Mouse (Mus musculus): ENCODE results near the gene Gm42417. TPM values are rescaled to one million over a fixed set of nuclear protein-coding genes. Genes with fewer than 3 reads are reported as not detected.

Gm42417 gene
- polyA plus RNA-seq, 1 experiment = not detected

DNA sequence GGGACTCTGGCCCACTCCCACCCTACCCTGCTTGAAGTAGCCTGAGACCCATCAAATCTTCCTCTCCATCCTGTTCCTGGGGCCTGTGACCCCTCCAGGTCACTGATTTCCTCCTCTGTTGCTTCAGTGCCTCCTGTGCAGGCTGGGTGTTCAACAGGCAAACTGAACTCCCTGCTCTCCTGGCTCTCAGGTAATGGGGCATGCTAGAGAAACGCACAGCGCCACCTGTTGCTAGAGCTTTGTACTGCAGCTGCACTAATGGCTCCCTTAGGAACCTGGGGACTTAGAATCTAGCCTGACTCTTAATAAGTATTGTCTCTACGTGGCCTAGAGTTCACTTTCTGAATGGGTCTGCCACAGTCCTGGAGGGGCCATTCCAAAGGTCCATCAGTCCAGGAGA, 38.0 kb downstream of the Gm42417 start:
- H3K4me1 ChIP-seq (ENCODE audit: control insufficient read depth, insufficient read depth, insufficient read length) = no peaks in the 10 kb centered on the region
- TF ChIP-seq POLR2A (IDR thresholded peaks at IDR 0.05; ENCODE audit: low read depth, low read length) (no peak), CTCF (IDR thresholded peaks at IDR 0.05; ENCODE audit: extremely low read depth, insufficient read depth, insufficient read length, insufficient replicate concordance) (peak; percentile 87; the same call in 1 of the 2 replicates)
- no peaks in the 10 kb centered on the region for H3K27me3 ChIP-seq (ENCODE audit: control insufficient read depth, insufficient read depth, low read length)
- H3K36me3 ChIP-seq (ENCODE audit: control insufficient read depth, insufficient read depth, low read length) = peaks cover 10% of the 10 kb centered on the region
- 4% methylated on average over 3 of the region's 3 CpGs for WGBS
- no peak overlapping the region for H3K27ac ChIP-seq (ENCODE audit: insufficient read depth, low read length)
- peak; percentile 53 to 79 for DNase-seq (ENCODE audit: low read depth in 1 of 2, low spot score in 2 of 2)
- H3K4me3 ChIP-seq (ENCODE audit: extremely low read depth, insufficient read depth, insufficient read length) = no peak overlapping the region

DNA sequence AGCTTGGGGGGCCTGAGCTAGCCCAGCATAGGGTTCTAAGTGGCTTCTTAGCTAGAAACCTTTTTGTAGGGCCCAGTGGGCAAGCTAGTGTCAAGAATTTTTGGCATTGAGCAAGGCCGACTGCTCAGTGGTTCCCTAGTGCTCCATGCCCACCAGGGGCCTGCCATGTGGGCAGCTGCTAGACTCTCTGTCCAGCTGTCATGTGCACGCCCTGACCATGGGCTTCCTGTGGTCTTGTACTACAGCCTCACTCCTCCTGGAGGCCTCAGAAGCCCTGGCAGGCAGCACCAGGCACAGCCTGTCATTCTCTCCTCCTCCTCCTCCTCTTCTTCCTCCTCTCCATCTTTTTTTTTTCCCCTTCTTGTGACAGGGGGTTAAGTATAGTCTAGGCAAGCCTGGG, 41.9 kb downstream of the Gm42417 start:
- Histone ChIP-seq H3K4me1 (ENCODE audit: control insufficient read depth, insufficient read depth, insufficient read length) (no peaks in the 10 kb centered on the region), H3K27me3 (ENCODE audit: control insufficient read depth, insufficient read depth, low read length) (no peaks in the 10 kb centered on the region), H3K36me3 (ENCODE audit: control insufficient read depth, insufficient read depth, low read length) (peaks cover 10% of the 10 kb centered on the region), H3K4me3 (ENCODE audit: extremely low read depth, insufficient read depth, insufficient read length) (no peak overlapping the region), H3K27ac (ENCODE audit: insufficient read depth, low read length) (no peak overlapping the region)
- no peak for TF ChIP-seq CTCF (IDR thresholded peaks at IDR 0.05; ENCODE audit: extremely low read depth, insufficient read depth, insufficient read length, insufficient replicate concordance)
- no peak for TF ChIP-seq POLR2A (IDR thresholded peaks at IDR 0.05; ENCODE audit: low read depth, low read length)
- WGBS = 85% methylated on average over 2 of the region's 2 CpGs
- DNase-seq (ENCODE audit: low read depth in 1 of 2, low spot score in 2 of 2) = no peak

DNA sequence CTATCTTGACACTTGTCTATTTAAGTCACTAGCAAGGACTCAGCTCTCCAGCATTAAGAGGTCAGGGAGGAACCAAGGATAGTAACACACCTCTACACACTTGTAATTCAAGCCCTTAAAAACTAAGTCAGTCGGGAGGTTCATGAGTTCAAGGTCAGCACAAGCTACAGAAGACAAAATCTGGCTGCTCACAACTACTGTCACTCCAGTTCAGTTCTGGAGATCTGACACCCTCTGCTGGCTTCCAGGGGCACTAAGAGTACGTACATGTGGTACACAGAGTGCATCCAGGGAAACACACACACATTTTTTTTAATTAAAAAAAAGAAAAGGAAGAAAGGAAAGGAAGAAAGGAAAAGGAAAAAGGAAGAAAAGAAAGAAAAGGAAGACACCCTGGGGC, 42.5 kb downstream of the Gm42417 start:
- no peak overlapping the region for H3K27ac ChIP-seq (ENCODE audit: insufficient read depth, low read length)
- DNase-seq (ENCODE audit: low read depth in 1 of 2, low spot score in 2 of 2) = no peak
- 76% methylated on average over 2 of the region's 2 CpGs for WGBS

DNA sequence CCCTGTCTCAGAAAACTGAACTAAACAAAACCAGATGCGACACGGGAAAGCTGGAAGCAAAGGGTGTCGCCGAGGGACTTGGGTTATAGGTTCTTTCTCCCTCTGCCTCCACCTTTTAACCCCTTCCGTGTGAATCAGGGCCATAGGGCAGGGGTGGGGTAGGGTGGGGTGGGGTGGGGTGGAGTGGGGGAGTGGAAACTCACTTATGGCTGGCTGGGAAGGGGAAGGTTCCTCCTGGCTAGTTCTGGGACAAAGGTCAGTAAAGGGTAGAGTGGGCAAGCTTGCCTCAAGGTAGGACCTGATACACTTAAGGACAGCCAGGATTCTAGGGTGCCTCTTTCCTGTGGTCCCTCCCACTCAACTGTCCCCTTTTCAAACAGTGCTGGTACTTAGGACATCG, 45.9 kb downstream of the Gm42417 start:
- Histone ChIP-seq H3K27me3 (ENCODE audit: control insufficient read depth, insufficient read depth, low read length) (no peaks in the 10 kb centered on the region), H3K4me1 (ENCODE audit: control insufficient read depth, insufficient read depth, insufficient read length) (no peaks in the 10 kb centered on the region), H3K4me3 (ENCODE audit: extremely low read depth, insufficient read depth, insufficient read length) (no peak overlapping the region), H3K36me3 (ENCODE audit: control insufficient read depth, insufficient read depth, low read length) (peaks cover 2% of the 10 kb centered on the region; the same call in 1 of the 2 replicates), H3K27ac (ENCODE audit: insufficient read depth, low read length) (no peak overlapping the region)
- TF ChIP-seq CTCF (IDR thresholded peaks at IDR 0.05; ENCODE audit: extremely low read depth, insufficient read depth, insufficient read length, insufficient replicate concordance) (no peak), POLR2A (IDR thresholded peaks at IDR 0.05; ENCODE audit: low read depth, low read length) (no peak)
- no peak for DNase-seq (ENCODE audit: low read depth in 1 of 2, low spot score in 2 of 2)
- WGBS = 92% methylated on average over 6 of the region's 6 CpGs

More for the DNA sequence above, 42.5 kb downstream of the Gm42417 start:
- H3K4me3 ChIP-seq (ENCODE audit: extremely low read depth, insufficient read depth, insufficient read length) = no peak overlapping the region
- H3K36me3 ChIP-seq (ENCODE audit: control insufficient read depth, insufficient read depth, low read length) = peaks cover 10% of the 10 kb centered on the region
- no peak for TF ChIP-seq CTCF (IDR thresholded peaks at IDR 0.05; ENCODE audit: extremely low read depth, insufficient read depth, insufficient read length, insufficient replicate concordance)
- TF ChIP-seq POLR2A (IDR thresholded peaks at IDR 0.05; ENCODE audit: low read depth, low read length) = no peak
- no peaks in the 10 kb centered on the region for H3K27me3 ChIP-seq (ENCODE audit: control insufficient read depth, insufficient read depth, low read length)
- no peaks in the 10 kb centered on the region for H3K4me1 ChIP-seq (ENCODE audit: control insufficient read depth, insufficient read depth, insufficient read length)

DNA sequence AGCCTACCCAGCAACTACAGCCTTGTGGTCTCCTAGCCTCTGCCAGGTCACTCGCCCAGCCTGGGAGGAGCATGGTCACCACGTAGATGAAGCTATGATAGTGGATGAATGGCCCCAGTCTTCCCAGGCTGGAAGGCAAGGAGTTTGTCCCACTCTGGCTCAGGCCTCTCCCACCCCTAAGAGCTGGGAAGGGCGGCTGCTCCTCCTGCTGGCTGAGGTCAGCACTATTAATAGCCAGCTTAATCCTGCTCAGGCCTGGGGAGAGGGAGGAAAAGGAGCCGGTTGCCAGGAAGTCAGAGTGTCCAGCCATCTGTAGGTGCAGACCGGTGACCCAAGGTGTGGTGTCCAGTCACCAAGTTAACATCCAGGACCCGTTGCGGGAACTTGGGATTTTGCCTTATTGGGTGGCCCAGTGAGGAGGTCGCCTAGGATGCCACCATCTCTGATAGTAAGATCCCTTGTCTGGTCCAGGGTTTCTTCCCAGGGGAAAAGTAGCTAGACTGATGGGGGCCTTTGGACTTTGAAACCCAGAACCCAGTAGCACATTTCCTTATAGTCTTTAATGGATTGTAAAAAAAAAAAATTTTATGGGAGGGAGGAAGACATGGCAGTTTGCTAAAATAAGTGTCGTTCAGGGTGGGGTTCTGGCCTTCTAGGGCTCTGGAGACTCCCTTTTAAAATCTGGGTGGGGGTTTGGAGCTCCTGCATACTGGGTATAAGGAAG, 46.7 kb downstream of the Gm42417 start:
- Histone ChIP-seq H3K36me3 (ENCODE audit: control insufficient read depth, insufficient read depth, low read length) (no peaks in the 10 kb centered on the region), H3K4me3 (ENCODE audit: extremely low read depth, insufficient read depth, insufficient read length) (no peak overlapping the region), H3K4me1 (ENCODE audit: control insufficient read depth, insufficient read depth, insufficient read length) (no peaks in the 10 kb centered on the region), H3K27ac (ENCODE audit: insufficient read depth, low read length) (no peak overlapping the region), H3K27me3 (ENCODE audit: control insufficient read depth, insufficient read depth, low read length) (no peaks in the 10 kb centered on the region)
- WGBS = 78% methylated on average over 9 of the region's 9 CpGs
- DNase-seq (ENCODE audit: low read depth in 1 of 2, low spot score in 2 of 2) = no peak
- TF ChIP-seq CTCF (IDR thresholded peaks at IDR 0.05; ENCODE audit: extremely low read depth, insufficient read depth, insufficient read length, insufficient replicate concordance) (no peak), POLR2A (IDR thresholded peaks at IDR 0.05; ENCODE audit: low read depth, low read length) (no peak)

DNA sequence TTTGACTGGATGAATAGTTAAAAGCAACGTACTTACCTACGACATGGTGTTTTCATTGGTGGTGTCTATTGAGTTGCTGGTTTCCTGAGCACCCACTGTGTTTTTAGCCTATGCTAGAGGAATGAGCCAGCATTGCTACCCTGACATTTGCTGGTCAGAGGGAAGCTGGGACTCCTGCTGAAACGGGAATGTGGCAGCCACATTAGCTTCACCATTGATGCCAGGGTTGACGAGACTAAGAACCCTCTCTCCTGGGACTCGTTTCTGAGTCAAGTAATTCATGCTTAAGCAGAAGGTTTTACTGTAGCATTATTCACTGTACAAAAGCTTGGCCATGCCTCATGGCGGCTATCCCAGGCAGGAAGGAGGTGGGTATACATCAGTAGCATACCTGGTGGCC, 49.6 kb downstream of the Gm42417 start:
- Histone ChIP-seq H3K27ac (ENCODE audit: insufficient read depth, low read length) (no peak overlapping the region), H3K36me3 (ENCODE audit: control insufficient read depth, insufficient read depth, low read length) (no peaks in the 10 kb centered on the region), H3K4me1 (ENCODE audit: control insufficient read depth, insufficient read depth, insufficient read length) (no peaks in the 10 kb centered on the region), H3K4me3 (ENCODE audit: extremely low read depth, insufficient read depth, insufficient read length) (no peak overlapping the region), H3K27me3 (ENCODE audit: control insufficient read depth, insufficient read depth, low read length) (no peaks in the 10 kb centered on the region)
- no peak for DNase-seq (ENCODE audit: low read depth in 1 of 2, low spot score in 2 of 2)
- 94% methylated on average over 6 of the region's 6 CpGs for WGBS
- TF ChIP-seq CTCF (IDR thresholded peaks at IDR 0.05; ENCODE audit: extremely low read depth, insufficient read depth, insufficient read length, insufficient replicate concordance) = no peak
- no peak for TF ChIP-seq POLR2A (IDR thresholded peaks at IDR 0.05; ENCODE audit: low read depth, low read length)

DNA sequence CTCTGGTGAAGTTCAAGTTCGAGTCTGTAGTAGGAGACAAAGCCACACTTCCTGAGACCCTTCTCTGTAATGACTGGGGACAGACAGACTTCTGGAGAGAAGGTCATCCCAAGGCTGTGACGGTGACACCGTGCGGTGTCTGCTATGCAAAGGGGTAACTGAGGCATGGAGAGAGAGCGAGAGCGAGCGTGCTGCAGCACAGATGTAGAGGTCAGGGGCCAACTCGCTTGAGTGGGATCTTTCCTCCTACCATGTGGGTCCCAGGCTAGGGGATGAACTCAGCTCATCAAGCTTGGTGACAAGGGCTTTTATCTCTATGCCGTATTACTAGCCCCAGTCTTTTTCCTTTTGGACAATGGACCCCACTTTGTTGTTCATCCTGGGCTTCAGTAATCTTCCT, 52.1 kb downstream of the Gm42417 start:
- 90% methylated on average over 9 of the region's 9 CpGs for WGBS
- no peaks in the 10 kb centered on the region for H3K36me3 ChIP-seq (ENCODE audit: control insufficient read depth, insufficient read depth, low read length)
- H3K27me3 ChIP-seq (ENCODE audit: control insufficient read depth, insufficient read depth, low read length) = no peaks in the 10 kb centered on the region
- H3K4me3 ChIP-seq (ENCODE audit: extremely low read depth, insufficient read depth, insufficient read length) = no peak overlapping the region
- no peak for DNase-seq (ENCODE audit: low read depth in 1 of 2, low spot score in 2 of 2)
- no peak overlapping the region for H3K27ac ChIP-seq (ENCODE audit: insufficient read depth, low read length)
- no peaks in the 10 kb centered on the region for H3K4me1 ChIP-seq (ENCODE audit: control insufficient read depth, insufficient read depth, insufficient read length)
- TF ChIP-seq CTCF (IDR thresholded peaks at IDR 0.05; ENCODE audit: extremely low read depth, insufficient read depth, insufficient read length, insufficient replicate concordance) (no peak), POLR2A (IDR thresholded peaks at IDR 0.05; ENCODE audit: low read depth, low read length) (no peak)

Data from spleen, adult 2 months (tissue).